Mouse (Mus musculus) liver, adult 2 months (tissue): ENCODE measurements around the gene Acaca. TPM values are rescaled to one million over a fixed set of nuclear protein-coding genes. Genes with fewer than 3 reads are reported as not detected.

Experiments used
- DNase-seq: peaks from one replicate; pipeline ENCODE4 v3.0.0-alpha.2; 2011; ENCODE audit warnings: low read depth, low spot score; ENCODE audit errors: extremely low read depth
- H3K27ac ChIP-seq: fragments of 200-500 bp; replicated peaks from 2 replicates; pipeline ENCODE4 v1.5.1; 2012; ENCODE audit warnings: low read depth, mild to moderate bottlenecking, control low read depth, inconsistent platforms, low read length; ENCODE audit not compliant: insufficient read depth
- H3K27me3 ChIP-seq: fragments of 200-500 bp; 2 replicates; pipeline ENCODE4 v1.6.1; 2012; ENCODE audit warnings: mild to moderate bottlenecking, moderate library complexity, low read length, inconsistent platforms; ENCODE audit not compliant: control insufficient read depth, insufficient read depth
- H3K36me3 ChIP-seq: fragments of 200-500 bp; 2 replicates; pipeline ENCODE4 v1.6.1; 2012; ENCODE audit warnings: low read length, inconsistent platforms; ENCODE audit not compliant: control insufficient read depth, insufficient read depth
- H3K4me1 ChIP-seq: fragments of 200-500 bp; 2 replicates; pipeline ENCODE4 v1.6.1; 2011; ENCODE audit warnings: low read length; ENCODE audit not compliant: control insufficient read depth, insufficient read depth
- H3K4me3 ChIP-seq: fragments of 200-500 bp; 2 replicates; pipeline ENCODE4 v1.5.1; 2011; ENCODE audit warnings: low read depth, mild to moderate bottlenecking, control low read depth, low read length, moderate library complexity; ENCODE audit not compliant: insufficient read depth
- H3K79me2 ChIP-seq: fragments of 200-500 bp; 2 replicates; pipeline ENCODE4 v1.6.1; 2012; ENCODE audit warnings: inconsistent platforms, mild to moderate bottlenecking, low read length, moderate library complexity; ENCODE audit not compliant: control insufficient read depth, insufficient read depth
- H3K9ac ChIP-seq: fragments of 200-500 bp; 2 replicates; pipeline ENCODE4 v1.6.1; 2012; ENCODE audit warnings: low read depth, mild to moderate bottlenecking, control low read depth, inconsistent platforms, low read length
- CTCF ChIP-seq: fragments of 200-500 bp; IDR thresholded peaks from 2 replicates; pipeline ENCODE4 v1.5.1; 2011; ENCODE audit warnings: low read depth, low read length, control low read depth
- POLR2A ChIP-seq: fragments of 200-500 bp; IDR thresholded peaks from 2 replicates; pipeline ENCODE4 v1.6.1; 2011; ENCODE audit warnings: low read length, control low read depth; ENCODE audit not compliant: insufficient read depth; ENCODE audit errors: extremely low read depth
- WGBS: fragments of 180-500 bp; shearing (Covaris S2); methylation state at CpG from one replicate; pipeline ENCODE4 v1.1.7; 2018; 5-methylcytosine and 5-hydroxymethylcytosine counted together
- polyA plus RNA-seq: library from polyadenylated mRNA; depleted of rRNA; stranded (reverse); fragments of >200 nt; gene quantifications from 2 replicates; pipeline ENCODE4 v1.2.3, GENCODE M21; 2012
- total RNA-seq: library from RNA; depleted of rRNA; stranded (reverse); fragments of >200 nt; gene quantifications from 2 replicates; pipeline ENCODE4 v1.2.3, GENCODE M21; 2014

Acaca gene
- total and polyA plus RNA-seq, 2 experiments, result 20.7 to 86.4 TPM

- Histone ChIP-seq H3K36me3 (peaks cover 46% of the 10 kb centered on the region), H3K4me3 (no peak overlapping the region), H3K4me1 (no peaks in the 10 kb centered on the region), H3K79me2 (no peaks in the 10 kb centered on the region), H3K9ac (no peak overlapping the region), H3K27me3 (no peaks in the 10 kb centered on the region), H3K27ac (no peak overlapping the region)
- TF ChIP-seq POLR2A (no peak), CTCF (no peak)
- 46% methylated on average over 1 of the region's 1 CpGs for WGBS
- no peak for DNase-seq
These were observed 235.8 kb downstream of the Acaca start for GRCm38 (mm10) chr11:84365313-84365712.

GRCm38 (mm10) chr11:84368902-84369301 lies 239.4 kb downstream of the Acaca start:
- H3K36me3 ChIP-seq, result peaks cover 57% of the 10 kb centered on the region
- H3K4me1 ChIP-seq, result no peaks in the 10 kb centered on the region
- no peaks in the 10 kb centered on the region for H3K27me3 ChIP-seq
- no peak overlapping the region for H3K9ac ChIP-seq
- no peaks in the 10 kb centered on the region for H3K79me2 ChIP-seq
- H3K27ac ChIP-seq, result no peak overlapping the region
- WGBS, result 83% methylated on average over 2 of the region's 2 CpGs
- DNase-seq, result no peak
- no peak overlapping the region for H3K4me3 ChIP-seq
- TF ChIP-seq CTCF (no peak), POLR2A (no peak)

- WGBS, result 94% methylated on average over 4 of the region's 4 CpGs
- no peak overlapping the region for H3K4me3 ChIP-seq
- peaks cover 70% of the 10 kb centered on the region for H3K36me3 ChIP-seq
- H3K27ac ChIP-seq, result no peak overlapping the region
- H3K4me1 ChIP-seq, result no peaks in the 10 kb centered on the region
- H3K79me2 ChIP-seq, result no peaks in the 10 kb centered on the region
- H3K27me3 ChIP-seq, result no peaks in the 10 kb centered on the region
- no peak overlapping the region for H3K9ac ChIP-seq
- DNase-seq, result no peak
- TF ChIP-seq CTCF, result no peak
- no peak for TF ChIP-seq POLR2A
These were observed 243.7 kb downstream of the Acaca start for GRCm38 (mm10) chr11:84373122-84373521.

- TF ChIP-seq CTCF, result no peak
- no peak for TF ChIP-seq POLR2A
These were observed 246.6 kb downstream of the Acaca start for GRCm38 (mm10) chr11:84375951-84376496.

DNA sequence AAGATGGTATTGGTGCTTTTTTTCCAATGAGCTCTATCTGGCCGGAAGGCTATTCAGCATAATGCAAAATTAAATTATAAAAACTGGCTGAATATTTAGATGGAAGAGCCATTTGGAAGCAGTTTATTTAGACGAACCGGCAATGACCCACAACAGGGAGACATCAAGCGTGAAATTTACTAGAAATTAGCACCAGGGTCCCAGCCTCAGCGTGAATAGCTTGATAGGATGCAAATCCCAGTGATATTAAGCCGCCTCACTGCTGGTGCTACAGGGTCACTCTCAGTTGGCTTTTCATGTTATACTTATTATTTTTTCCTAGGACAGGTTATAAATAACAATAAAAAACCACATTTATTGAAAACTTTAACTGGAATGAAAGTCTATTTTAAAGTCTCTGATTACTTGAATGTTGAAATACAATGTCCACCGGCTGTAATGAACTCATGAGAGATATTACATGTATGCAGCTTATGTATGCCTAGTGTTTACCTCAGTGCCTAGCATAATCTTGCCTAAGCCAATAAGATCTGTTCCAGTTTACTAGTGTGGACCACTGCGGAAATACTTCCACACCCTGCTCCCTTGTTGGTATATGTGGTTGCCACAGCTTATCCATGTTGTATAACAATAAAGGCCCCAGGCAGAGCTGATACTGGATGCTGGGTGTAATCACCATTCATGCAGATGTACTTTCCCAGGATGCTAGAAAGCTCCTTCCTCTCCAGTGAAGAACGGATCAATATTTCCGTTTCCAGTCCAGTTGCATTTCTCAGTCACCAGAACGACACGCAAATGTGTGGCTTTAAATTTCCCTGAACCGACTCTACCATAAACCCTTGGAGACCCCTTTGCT lies 247.3 kb downstream of the Acaca start:
- H3K27ac ChIP-seq, result no peak overlapping the region
- H3K27me3 ChIP-seq, result no peaks in the 10 kb centered on the region
- no peaks in the 10 kb centered on the region for H3K79me2 ChIP-seq
- H3K4me1 ChIP-seq, result no peaks in the 10 kb centered on the region
- H3K9ac ChIP-seq, result no peak overlapping the region
- TF ChIP-seq POLR2A (no peak), CTCF (no peak)
- DNase-seq, result no peak
- H3K36me3 ChIP-seq, result peaks cover 64% of the 10 kb centered on the region
- H3K4me3 ChIP-seq, result no peak overlapping the region
- 92% methylated on average over 13 of the region's 13 CpGs for WGBS

More at GRCm38 (mm10) chr11:84375951-84376496, 246.6 kb downstream of the Acaca start:
- 64% methylated on average over 3 of the region's 3 CpGs for WGBS
- Histone ChIP-seq H3K36me3 (peaks cover 63% of the 10 kb centered on the region), H3K79me2 (no peaks in the 10 kb centered on the region), H3K9ac (no peak overlapping the region), H3K27ac (no peak overlapping the region), H3K4me3 (no peak overlapping the region), H3K27me3 (no peaks in the 10 kb centered on the region), H3K4me1 (no peaks in the 10 kb centered on the region)
- DNase-seq, result no peak

DNA sequence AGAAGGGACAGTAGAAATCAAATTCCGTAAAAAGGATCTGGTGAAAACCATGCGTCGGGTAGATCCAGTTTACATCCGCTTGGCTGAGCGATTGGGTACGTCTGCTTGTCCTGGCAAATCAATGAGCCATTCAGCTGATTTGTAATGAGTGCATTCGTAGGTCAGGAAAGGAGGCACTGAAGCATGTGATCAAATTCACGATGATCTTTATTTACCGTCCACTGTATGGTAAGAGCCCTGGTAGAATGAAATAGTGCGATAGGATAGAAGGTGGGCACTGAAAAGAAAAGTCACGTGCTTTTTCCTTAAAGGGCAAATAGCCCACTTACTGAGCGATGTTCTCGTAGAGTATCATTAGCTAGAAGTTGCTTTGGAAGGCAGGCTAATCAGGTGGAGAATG lies 253.0 kb downstream of the Acaca start:
- Histone ChIP-seq H3K9ac (no peak overlapping the region), H3K27ac (no peak overlapping the region), H3K36me3 (peaks cover 78% of the 10 kb centered on the region), H3K27me3 (no peaks in the 10 kb centered on the region), H3K4me3 (no peak overlapping the region), H3K4me1 (no peaks in the 10 kb centered on the region), H3K79me2 (no peaks in the 10 kb centered on the region)
- 93% methylated on average over 13 of the region's 13 CpGs for WGBS
- no peak for DNase-seq
- TF ChIP-seq CTCF, result no peak
